Mouse (Mus musculus) ES-E14 (cell line): Measurements from ENCODE around the gene Gm21976. TPM values are rescaled to one million over a fixed set of nuclear protein-coding genes. Genes with fewer than 3 reads are reported as not detected.

Source experiments
- DNase-seq: peaks from one replicate; pipeline ENCODE4 v3.0.0-alpha.2; 2013; ENCODE audit warnings: low read depth, low spot score
- H3K27ac ChIP-seq: 2 replicates; pipeline ENCODE4 v1.5.1; 2012; ENCODE audit warnings: low read depth, mild to moderate bottlenecking, low read length, moderate library complexity, mixed read lengths; ENCODE audit not compliant: poor library complexity, insufficient read depth, severe bottlenecking
- H3K36me3 ChIP-seq: 2 replicates; pipeline ENCODE4 v1.6.1; 2012; ENCODE audit warnings: mild to moderate bottlenecking, low read length, moderate library complexity, mixed read lengths; ENCODE audit not compliant: control insufficient read depth, poor library complexity, insufficient read depth, severe bottlenecking
- H3K4me1 ChIP-seq, 2 experiments: fragments of 150-350 bp in 1 of 2; sonication (generic) in 1 of 2; 2 replicates each; pipeline ENCODE4 v1.6.1; 2012; ENCODE audit warnings: low read length in 2 of 2, mild to moderate bottlenecking in 1 of 2, mixed read lengths in 1 of 2; ENCODE audit not compliant: control insufficient read depth in 2 of 2, insufficient read depth in 2 of 2, poor library complexity in 1 of 2
- H3K4me3 ChIP-seq, 2 experiments: fragments of 150-350 bp in 1 of 2; sonication (generic) in 1 of 2; 2 replicates each; pipeline ENCODE4 v1.5.1; 2012; ENCODE audit warnings: low read length in 2 of 2, low read depth in 1 of 2, mild to moderate bottlenecking in 1 of 2, mixed read lengths in 1 of 2; ENCODE audit not compliant: insufficient read depth in 1 of 2, poor library complexity in 1 of 2, severe bottlenecking in 1 of 2
- H3K9ac ChIP-seq: 2 replicates; pipeline ENCODE4 v1.6.1; 2012; ENCODE audit warnings: low read depth, mild to moderate bottlenecking, low read length, mixed read lengths; ENCODE audit not compliant: poor library complexity, insufficient read depth, severe bottlenecking
- H3K9me3 ChIP-seq: fragments of 150-350 bp; sonication (generic); 2 replicates; pipeline ENCODE4 v1.6.1; 2012; ENCODE audit warnings: low read depth, mild to moderate bottlenecking, low read length; ENCODE audit not compliant: control insufficient read depth, insufficient read depth
- CHD2 ChIP-seq: IDR thresholded peaks from 2 replicates; pipeline ENCODE4 v1.6.1; 2014; ENCODE audit warnings: mild to moderate bottlenecking, low read depth, low read length, inconsistent platforms
- HCFC1 ChIP-seq: IDR thresholded peaks from 2 replicates; pipeline ENCODE4 v1.6.1; 2012; ENCODE audit warnings: low read length, inconsistent platforms, borderline replicate concordance; ENCODE audit not compliant: insufficient read depth
- MAFK ChIP-seq: IDR thresholded peaks from 2 replicates; pipeline ENCODE4 v1.6.1; 2014; ENCODE audit warnings: mild to moderate bottlenecking, low read depth, low read length, inconsistent platforms; ENCODE audit not compliant: insufficient read depth
- ZC3H11A ChIP-seq: IDR thresholded peaks from 2 replicates; pipeline ENCODE4 v1.6.1; 2012; ENCODE audit warnings: low read depth, mild to moderate bottlenecking, inconsistent platforms, low read length, borderline replicate concordance
- ZNF384 ChIP-seq: IDR thresholded peaks from 2 replicates; pipeline ENCODE4 v1.6.1; 2012; ENCODE audit warnings: low read depth, low read length, inconsistent platforms
- in situ Hi-C, 2 experiments: fragments of 600-800 bp; cut with MboI; formaldehyde crosslinking; loops; one replicate each; pipeline ENCODE4 v1.15.1; 2025; ENCODE audit warnings: low sequenced_read_pairs in 2 of 2, inconsistent platforms in 1 of 2; ENCODE audit not compliant: unreplicated experiment in 2 of 2
- total RNA-seq: library from RNA; depleted of rRNA; stranded (reverse); fragments of 300-350 nt; gene quantifications from 2 replicates; pipeline ENCODE4 v1.2.3, GENCODE M21; 2012

The Gm21976 gene
- total RNA-seq, 1 experiment, result not detected

GRCm38 (mm10) chr13:98275646-98276045 is 4.0 kb upstream of the Gm21976 start:
- peaks cover 14% of the 10 kb centered on the region for H3K36me3 ChIP-seq
- in situ Hi-C loops, result no loop called here

GRCm38 (mm10) chr13:98276253-98276652 is 3.4 kb upstream of the Gm21976 start:
- in situ Hi-C loops, result no loop called here

More at GRCm38 (mm10) chr13:98275646-98276045, 4.0 kb upstream of the Gm21976 start:
- Histone ChIP-seq H3K4me1 (no peaks in the 10 kb centered on the region), H3K9ac (no peak overlapping the region), H3K9me3 (no peaks in the 10 kb centered on the region), H3K4me3 (no peak overlapping the region), H3K27ac (no peak overlapping the region)
- TF ChIP-seq ZC3H11A (no peak), MAFK (no peak), CHD2 (no peak), HCFC1 (no peak), ZNF384 (no peak)
- DNase-seq, result no peak

GRCm38 (mm10) chr13:98277501-98277900 is 2.2 kb upstream of the Gm21976 start:
- no peaks in the 10 kb centered on the region; the same call in 1 of the 2 replicates for H3K36me3 ChIP-seq
- in situ Hi-C loops, result no loop called here

More at GRCm38 (mm10) chr13:98276253-98276652, 3.4 kb upstream of the Gm21976 start:
- H3K4me3 ChIP-seq, result no peak overlapping the region
- H3K9ac ChIP-seq, result no peak overlapping the region
- DNase-seq, result no peak
- no peak for TF ChIP-seq ZNF384
- TF ChIP-seq MAFK, result no peak
- no peak for TF ChIP-seq ZC3H11A
- TF ChIP-seq HCFC1, result no peak
- TF ChIP-seq CHD2, result no peak
- no peak overlapping the region for H3K27ac ChIP-seq
- no peaks in the 10 kb centered on the region for H3K9me3 ChIP-seq
- no peaks in the 10 kb centered on the region for H3K4me1 ChIP-seq
- H3K36me3 ChIP-seq, result peaks cover 9% of the 10 kb centered on the region

GRCm38 (mm10) chr13:98280990-98281650 is 1.4 kb downstream of the Gm21976 start:
- Histone ChIP-seq H3K4me3 (no peak overlapping the region), H3K36me3 (no peaks in the 10 kb centered on the region), H3K9ac (no peak overlapping the region), H3K9me3 (no peaks in the 10 kb centered on the region), H3K4me1 (no peaks in the 10 kb centered on the region), H3K27ac (no peak overlapping the region)
- no peak for TF ChIP-seq ZNF384
- TF ChIP-seq HCFC1, result no peak
- no peak for TF ChIP-seq CHD2
- no peak for TF ChIP-seq MAFK
- no peak for TF ChIP-seq ZC3H11A
- DNase-seq, result no peak
- in situ Hi-C loops, result no loop called here

More at GRCm38 (mm10) chr13:98277501-98277900, 2.2 kb upstream of the Gm21976 start:
- Histone ChIP-seq H3K27ac (no peak overlapping the region), H3K4me1 (no peaks in the 10 kb centered on the region), H3K9me3 (no peaks in the 10 kb centered on the region), H3K4me3 (no peak overlapping the region), H3K9ac (no peak overlapping the region)
- DNase-seq, result no peak
- TF ChIP-seq ZC3H11A, result no peak
- no peak for TF ChIP-seq MAFK
- TF ChIP-seq HCFC1, result no peak
- no peak for TF ChIP-seq CHD2
- TF ChIP-seq ZNF384, result no peak
